Mouse (Mus musculus) adrenal gland, postnatal 10 days (tissue): ENCODE results near the gene Emc10. TPM values are rescaled to one million over a fixed set of nuclear protein-coding genes. Genes with fewer than 3 reads are reported as not detected.

Experiments
- DNase-seq: peaks from one replicate; pipeline ENCODE4 v3.0.0; 2021; ENCODE audit warnings: mixed read lengths
- total RNA-seq, 2 experiments: library from RNA; stranded (reverse); gene quantifications; 2 replicates each; pipeline ENCODE4 v1.2.3; 2021

The Emc10 gene
- total RNA-seq, 2 experiments from 2014 or later, result 88.8 to 91.1 TPM

GRCm38 (mm10) chr7:44485572-44486195 lies 10.6 kb downstream of the Emc10 start:
- DNase-seq, result no peak

GRCm38 (mm10) chr7:44484841-44485571 lies 11.3 kb downstream of the Emc10 start:
- peak; percentile 82 for DNase-seq

GRCm38 (mm10) chr7:44484109-44484508 lies 12.2 kb downstream of the Emc10 start:
- no peak for DNase-seq

- DNase-seq, result no peak
These were observed 13.4 kb downstream of the Emc10 start for GRCm38 (mm10) chr7:44482836-44483435.

GRCm38 (mm10) chr7:44475046-44475614 lies 21.2 kb downstream of the Emc10 start:
- DNase-seq, result no peak

- no peak for DNase-seq
These were observed 21.9 kb downstream of the Emc10 start for GRCm38 (mm10) chr7:44474419-44474818.

- DNase-seq, result no peak
These were observed 23.2 kb downstream of the Emc10 start for GRCm38 (mm10) chr7:44472961-44473646.

GRCm38 (mm10) chr7:44472558-44472885 lies 23.8 kb downstream of the Emc10 start:
- DNase-seq, result no peak

- DNase-seq, result no peak
These were observed 24.3 kb downstream of the Emc10 start for GRCm38 (mm10) chr7:44471880-44472557.

GRCm38 (mm10) chr7:44470696-44471612 lies 25.4 kb downstream of the Emc10 start:
- DNase-seq, result no peak

- DNase-seq, result no peak
These were observed 26.4 kb downstream of the Emc10 start for GRCm38 (mm10) chr7:44469677-44470675.

- DNase-seq, result no peak
These were observed 27.6 kb downstream of the Emc10 start for GRCm38 (mm10) chr7:44468644-44469285.

- peak; percentile 94 for DNase-seq
These were observed 28.4 kb downstream of the Emc10 start, which contains the start of gene Josd2 for GRCm38 (mm10) chr7:44467811-44468411. Josd2 (plus strand) TSS chr7:44467980.

GRCm38 (mm10) chr7:44466888-44467311 lies 29.4 kb downstream of the Emc10 start:
- DNase-seq, result no peak

GRCm38 (mm10) chr7:44466006-44466887 lies 30.1 kb downstream of the Emc10 start:
- DNase-seq, result no peak

GRCm38 (mm10) chr7:44465111-44465510 lies 31.2 kb downstream of the Emc10 start, which contains the start of gene Aspdh:
Aspdh (plus strand) TSS chr7:44465391.
- DNase-seq, result no peak

- no peak for DNase-seq
These were observed 31.8 kb downstream of the Emc10 start for GRCm38 (mm10) chr7:44464511-44464910.
